Mouse (Mus musculus) liver, embryonic 14.5 days (tissue): ENCODE measurements around the gene Krtap16-1. TPM values are rescaled to one million over a fixed set of nuclear protein-coding genes. Genes with fewer than 3 reads are reported as not detected.

Experiments used
- ATAC-seq: fragments of 200-750 bp; cut with Nextera tagmentation; 2 replicates; pipeline ENCODE4 v1.8.0; 2017; ENCODE audit warnings: moderate number of reproducible peaks, mild to moderate bottlenecking, moderate library complexity; ENCODE audit not compliant: insufficient read depth
- DNase-seq, 3 experiments: peaks; one replicate each; pipeline ENCODE4 v3.0.0-alpha.2; 2012 to 2013; ENCODE audit warnings: low read depth in 3 of 3, low spot score in 3 of 3
- H3K27ac ChIP-seq: fragments of 300-500 bp; sonication (generic); 2 replicates; pipeline ENCODE4 v1.5.1; 2014; ENCODE audit warnings: moderate library complexity, mild to moderate bottlenecking, control low read depth, inconsistent platforms
- H3K27me3 ChIP-seq: fragments of 300-500 bp; sonication (generic); 2 replicates; pipeline ENCODE4 v1.6.1; 2014; ENCODE audit warnings: mild to moderate bottlenecking, low read length, moderate library complexity; ENCODE audit not compliant: control insufficient read depth, insufficient read depth
- H3K36me3 ChIP-seq: fragments of 300-500 bp; sonication (generic); replicated peaks from 2 replicates; pipeline ENCODE4 v1.6.1; 2014; ENCODE audit warnings: low read depth; ENCODE audit not compliant: control insufficient read depth, insufficient read depth
- H3K4me1 ChIP-seq, 2 experiments: fragments of 200-500 bp in 1 of 2; fragments of 300-500 bp in 1 of 2; sonication (generic) in 1 of 2; replicated peaks; 2 replicates each; pipeline ENCODE4 v1.6.1; 2012 to 2014; ENCODE audit warnings: antibody characterized with exemption in 1 of 2, inconsistent platforms in 1 of 2, low read length in 1 of 2; ENCODE audit not compliant: control insufficient read depth in 2 of 2, insufficient read depth in 2 of 2
- H3K4me2 ChIP-seq: fragments of 300-500 bp; sonication (generic); 2 replicates; pipeline ENCODE4 v1.6.1; 2014; ENCODE audit warnings: low read depth, mild to moderate bottlenecking, control low read depth, moderate library complexity
- H3K4me3 ChIP-seq, 2 experiments: fragments of 200-500 bp in 1 of 2; fragments of 300-500 bp in 1 of 2; sonication (generic) in 1 of 2; 2 replicates each; pipeline ENCODE4 v1.5.1; 2012 to 2014; ENCODE audit warnings: low read depth in 2 of 2, low read length in 2 of 2, mild to moderate bottlenecking in 2 of 2, control low read depth in 1 of 2, inconsistent platforms in 1 of 2, moderate library complexity in 1 of 2; ENCODE audit not compliant: insufficient read depth in 1 of 2
- H3K9ac ChIP-seq: fragments of 300-500 bp; sonication (generic); replicated peaks from 2 replicates; pipeline ENCODE4 v1.6.1; 2014; ENCODE audit warnings: mild to moderate bottlenecking, control low read depth, moderate library complexity
- H3K9me3 ChIP-seq: fragments of 300-500 bp; sonication (generic); 2 replicates; pipeline ENCODE4 v1.6.1; 2016; ENCODE audit warnings: low read length, mixed read lengths; ENCODE audit not compliant: control insufficient read depth
- CTCF ChIP-seq: IDR thresholded peaks from 2 replicates; pipeline ENCODE4 v1.5.1; 2016; ENCODE audit warnings: antibody characterized with exemption, low read depth, control low read depth
- EP300 ChIP-seq: IDR thresholded peaks from 2 replicates; pipeline ENCODE4 v1.6.1; 2016; ENCODE audit warnings: antibody characterized with exemption, low read depth
- WGBS: fragments of 180-500 bp; shearing (Covaris S2); extraction: QIAGEN DNeasy Blood & Tissue Kit; methylation state at CpG from one replicate; pipeline ENCODE4 v1.1.7; 2014; ENCODE audit not compliant: insufficient replicate concordance; 5-methylcytosine and 5-hydroxymethylcytosine counted together
- polyA plus RNA-seq, 2 experiments: library from polyadenylated mRNA; depleted of rRNA in 1 of 2; stranded (reverse) in 1 of 2; unstranded in 1 of 2; fragments of >200 nt; fragmentation: Nextera tagmentation in 1 of 2; extraction: Ambion mirVana in 1 of 2; gene quantifications; 2 replicates each; pipeline versions ENCODE4 v1.2.1 to v1.2.3; 2012 to 2014

Gene Krtap16-1
- not detected in 2 replicates for polyA plus RNA-seq (2012; rRNA removed)
- not detected in 2 replicates for polyA plus RNA-seq (2014; fragmentation: Nextera tagmentation; extraction: Ambion mirVana)

- Histone ChIP-seq H3K36me3 (no peaks in the 10 kb centered on the region), H3K4me2 (no peak within 1 kb of the TSS), H3K4me3 (no peak within 1 kb of the TSS), H3K27me3 (no peaks in the 10 kb centered on the region), H3K9me3 (no peaks in the 10 kb centered on the region), H3K4me1 (no peaks in the 10 kb centered on the region), H3K27ac (no peak within 1 kb of the TSS), H3K9ac (no peak within 1 kb of the TSS)
- TF ChIP-seq EP300 (no peak), CTCF (no peak)
- ATAC-seq (no peak), DNase-seq (no peak)
- WGBS: 60% methylated on average over 8 of the region's 8 CpGs
Measured at GRCm38 (mm10) chr11:99986180-99986647, at the start of gene Krtap16-1. Gene Krtap16-1 (minus strand): TSS chr11:99986597.

- H3K9ac ChIP-seq: no peak within 1 kb of the TSS
- H3K36me3 ChIP-seq: no peaks in the 10 kb centered on the region
- TF ChIP-seq EP300: no peak
- no peak for TF ChIP-seq CTCF
- H3K4me2 ChIP-seq: no peak within 1 kb of the TSS
- H3K4me1 ChIP-seq: no peaks in the 10 kb centered on the region
- ATAC-seq: no peak
- no peak within 1 kb of the TSS for H3K4me3 ChIP-seq
- no peak for DNase-seq
- 53% methylated on average over 6 of the region's 6 CpGs for WGBS
- H3K9me3 ChIP-seq: no peaks in the 10 kb centered on the region
- no peaks in the 10 kb centered on the region for H3K27me3 ChIP-seq
- H3K27ac ChIP-seq: no peak within 1 kb of the TSS
Measured at GRCm38 (mm10) chr11:100029768-100030167, 43.4 kb upstream of the Krtap16-1 start, which contains the start of gene Krt33b. Gene Krt33b (minus strand): TSS chr11:100029868.

- H3K4me2 ChIP-seq: no peak overlapping the region
- no peaks in the 10 kb centered on the region for H3K4me1 ChIP-seq
- no peaks in the 10 kb centered on the region for H3K9me3 ChIP-seq
- TF ChIP-seq EP300 (no peak), CTCF (no peak)
- H3K27me3 ChIP-seq: no peaks in the 10 kb centered on the region
- DNase-seq (no peak), ATAC-seq (no peak)
- no peaks in the 10 kb centered on the region for H3K36me3 ChIP-seq
- 61% methylated on average over 5 of the region's 5 CpGs for WGBS
- no peak overlapping the region for H3K27ac ChIP-seq
- H3K4me3 ChIP-seq: no peak overlapping the region
- no peak overlapping the region for H3K9ac ChIP-seq
Measured at GRCm38 (mm10) chr11:100021438-100021837, 35.0 kb upstream of the Krtap16-1 start.

GRCm38 (mm10) chr11:100019466-100019865 is 33.1 kb upstream of the Krtap16-1 start:
- Histone ChIP-seq H3K4me2 (no peak overlapping the region), H3K36me3 (no peaks in the 10 kb centered on the region), H3K27me3 (no peaks in the 10 kb centered on the region), H3K4me1 (no peaks in the 10 kb centered on the region), H3K4me3 (no peak overlapping the region), H3K27ac (no peak overlapping the region), H3K9ac (no peak overlapping the region), H3K9me3 (no peaks in the 10 kb centered on the region)
- 55% methylated on average over 1 of the region's 1 CpGs for WGBS
- DNase-seq (no peak), ATAC-seq (no peak)
- TF ChIP-seq CTCF (no peak), EP300 (no peak)

GRCm38 (mm10) chr11:100016112-100016511 is 29.7 kb upstream of the Krtap16-1 start, which contains the start of gene Krt33a:
Gene Krt33a (minus strand): TSS chr11:100016212.
- TF ChIP-seq EP300 (no peak), CTCF (no peak)
- ATAC-seq: no peak
- Histone ChIP-seq H3K36me3 (no peaks in the 10 kb centered on the region), H3K27ac (no peak within 1 kb of the TSS), H3K9ac (no peak within 1 kb of the TSS), H3K27me3 (no peaks in the 10 kb centered on the region), H3K9me3 (no peaks in the 10 kb centered on the region), H3K4me2 (no peak within 1 kb of the TSS), H3K4me3 (no peak within 1 kb of the TSS), H3K4me1 (no peaks in the 10 kb centered on the region)
- WGBS: 60% methylated on average over 4 of the region's 4 CpGs
- DNase-seq: no peak
